Mouse (Mus musculus) liver, embryonic 12.5 days (tissue): ENCODE measurements around the gene Zdhhc21. TPM values are rescaled to one million over a fixed set of nuclear protein-coding genes. Genes with fewer than 3 reads are reported as not detected.

Source experiments
- ATAC-seq: fragments of 200-750 bp; cut with Nextera tagmentation; 2 replicates; pipeline ENCODE4 v1.8.0; 2017; ENCODE audit warnings: moderate number of reproducible peaks, mild to moderate bottlenecking, moderate library complexity
- H3K27ac ChIP-seq: fragments of 300-500 bp; sonication (generic); 2 replicates; pipeline ENCODE4 v1.5.1; 2016; ENCODE audit warnings: mild to moderate bottlenecking
- H3K27me3 ChIP-seq: fragments of 300-500 bp; sonication (generic); replicated peaks from 2 replicates; pipeline ENCODE4 v1.6.1; 2016; ENCODE audit warnings: mild to moderate bottlenecking, moderate library complexity
- H3K36me3 ChIP-seq: fragments of 300-500 bp; sonication (generic); 2 replicates; pipeline ENCODE4 v1.6.1; 2016; ENCODE audit warnings: mild to moderate bottlenecking, moderate library complexity
- H3K4me1 ChIP-seq: fragments of 300-500 bp; sonication (generic); 2 replicates; pipeline ENCODE4 v1.6.1; 2016
- H3K4me2 ChIP-seq: fragments of 300-500 bp; sonication (generic); 2 replicates; pipeline ENCODE4 v1.6.1; 2016; ENCODE audit warnings: mild to moderate bottlenecking, moderate library complexity
- H3K4me3 ChIP-seq: fragments of 300-500 bp; sonication (generic); 2 replicates; pipeline ENCODE4 v1.5.1; 2016; ENCODE audit warnings: mild to moderate bottlenecking, moderate library complexity
- H3K9ac ChIP-seq: fragments of 300-500 bp; sonication (generic); 2 replicates; pipeline ENCODE4 v1.6.1; 2016; ENCODE audit warnings: mild to moderate bottlenecking, moderate library complexity
- H3K9me3 ChIP-seq: fragments of 300-500 bp; sonication (generic); replicated peaks from 2 replicates; pipeline ENCODE4 v1.6.1; 2016; ENCODE audit warnings: mild to moderate bottlenecking, moderate library complexity
- WGBS: fragments of 180-500 bp; shearing (Covaris S2); methylation state at CpG from one replicate; pipeline ENCODE4 v1.1.7; 2016; ENCODE audit not compliant: insufficient replicate concordance; 5-methylcytosine and 5-hydroxymethylcytosine counted together
- polyA plus RNA-seq: library from polyadenylated mRNA; unstranded; fragments of >200 nt; fragmentation: Nextera tagmentation; extraction: Ambion mirVana; gene quantifications from 2 replicates; pipeline ENCODE4 v1.2.1, GENCODE M21; 2016

The Zdhhc21 gene
- polyA plus RNA-seq, result 7.4 and 8.1 TPM in 2 replicates

GRCm38 (mm10) chr4:82859131-82860125 lies at the start of gene Zdhhc21:
Zdhhc21 (minus strand) TSS chr4:82859958.
- H3K9ac ChIP-seq, result peak within 1 kb of the TSS; percentile 78
- no peaks in the 10 kb centered on the region for H3K9me3 ChIP-seq
- H3K27me3 ChIP-seq, result no peaks in the 10 kb centered on the region
- peaks cover 17% of the 10 kb centered on the region for H3K4me1 ChIP-seq
- H3K27ac ChIP-seq, result peak within 1 kb of the TSS; percentile 48; the same call in 1 of the 2 replicates
- peak within 1 kb of the TSS; percentile 78 for H3K4me3 ChIP-seq
- peak within 1 kb of the TSS; percentile 83 for H3K4me2 ChIP-seq
- 2% methylated on average over 68 of the region's 82 CpGs for WGBS
- ATAC-seq, result peak; percentile 84
- no peaks in the 10 kb centered on the region for H3K36me3 ChIP-seq

GRCm38 (mm10) chr4:82895227-82895626 lies 35.5 kb upstream of the Zdhhc21 start:
- Histone ChIP-seq H3K36me3 (no peaks in the 10 kb centered on the region), H3K9me3 (no peaks in the 10 kb centered on the region), H3K4me3 (no peak overlapping the region), H3K27ac (no peak overlapping the region), H3K4me1 (no peaks in the 10 kb centered on the region), H3K4me2 (no peak overlapping the region), H3K27me3 (no peaks in the 10 kb centered on the region), H3K9ac (no peak overlapping the region)
- ATAC-seq, result no peak
- 76% methylated on average over 10 of the region's 10 CpGs for WGBS

GRCm38 (mm10) chr4:82892247-82892646 lies 32.5 kb upstream of the Zdhhc21 start:
- WGBS, result 67% methylated on average over 5 of the region's 5 CpGs
- H3K27me3 ChIP-seq, result no peaks in the 10 kb centered on the region
- H3K4me1 ChIP-seq, result no peaks in the 10 kb centered on the region
- H3K9ac ChIP-seq, result no peak overlapping the region
- no peak for ATAC-seq
- no peak overlapping the region for H3K27ac ChIP-seq
- H3K4me2 ChIP-seq, result no peak overlapping the region
- H3K9me3 ChIP-seq, result no peaks in the 10 kb centered on the region
- H3K4me3 ChIP-seq, result no peak overlapping the region
- no peaks in the 10 kb centered on the region for H3K36me3 ChIP-seq

DNA sequence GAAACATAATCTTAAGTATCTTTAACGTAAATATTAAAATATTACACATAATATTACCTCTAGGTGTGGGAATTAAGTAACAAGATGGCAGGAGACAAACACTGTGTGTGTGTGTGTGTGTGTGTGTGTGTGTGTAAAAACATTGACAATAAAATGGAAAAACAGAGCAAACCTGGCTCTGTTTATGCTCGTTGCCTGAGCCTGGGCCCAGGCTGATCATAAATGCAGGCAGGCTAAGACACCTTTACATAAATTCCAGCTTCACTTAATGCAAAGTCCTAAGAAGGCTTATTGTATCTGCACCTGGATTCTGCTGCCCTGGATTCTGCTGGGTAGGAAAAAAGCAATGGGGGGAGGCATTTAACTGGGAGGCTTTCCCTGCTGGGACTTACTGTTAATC lies 31.8 kb upstream of the Zdhhc21 start:
- H3K36me3 ChIP-seq, result no peaks in the 10 kb centered on the region
- WGBS, result 72% methylated on average over 2 of the region's 2 CpGs
- no peak overlapping the region for H3K4me2 ChIP-seq
- no peaks in the 10 kb centered on the region for H3K9me3 ChIP-seq
- no peak overlapping the region for H3K27ac ChIP-seq
- no peaks in the 10 kb centered on the region for H3K27me3 ChIP-seq
- no peak overlapping the region for H3K4me3 ChIP-seq
- no peaks in the 10 kb centered on the region for H3K4me1 ChIP-seq
- no peak overlapping the region for H3K9ac ChIP-seq
- ATAC-seq, result no peak

- no peak overlapping the region for H3K4me2 ChIP-seq
- H3K4me3 ChIP-seq, result no peak overlapping the region
- no peak overlapping the region for H3K9ac ChIP-seq
- H3K9me3 ChIP-seq, result no peaks in the 10 kb centered on the region
- H3K27me3 ChIP-seq, result no peaks in the 10 kb centered on the region
- H3K36me3 ChIP-seq, result no peaks in the 10 kb centered on the region
- H3K27ac ChIP-seq, result no peak overlapping the region
- no peaks in the 10 kb centered on the region for H3K4me1 ChIP-seq
- WGBS, result 77% methylated on average over 7 of the region's 7 CpGs
- no peak for ATAC-seq
Observed at GRCm38 (mm10) chr4:82891049-82891448, 31.3 kb upstream of the Zdhhc21 start.

GRCm38 (mm10) chr4:82890585-82890984 lies 30.8 kb upstream of the Zdhhc21 start:
- Histone ChIP-seq H3K27me3 (no peaks in the 10 kb centered on the region), H3K9me3 (no peaks in the 10 kb centered on the region), H3K4me1 (no peaks in the 10 kb centered on the region), H3K4me2 (no peak overlapping the region), H3K36me3 (no peaks in the 10 kb centered on the region), H3K4me3 (no peak overlapping the region), H3K27ac (no peak overlapping the region), H3K9ac (no peak overlapping the region)
- 74% methylated on average over 4 of the region's 4 CpGs for WGBS
- no peak for ATAC-seq

GRCm38 (mm10) chr4:82886148-82886547 lies 26.4 kb upstream of the Zdhhc21 start:
- no peak overlapping the region for H3K4me2 ChIP-seq
- H3K36me3 ChIP-seq, result no peaks in the 10 kb centered on the region
- no peak overlapping the region for H3K4me3 ChIP-seq
- no peaks in the 10 kb centered on the region for H3K4me1 ChIP-seq
- 45% methylated on average over 2 of the region's 2 CpGs for WGBS
- H3K27me3 ChIP-seq, result no peaks in the 10 kb centered on the region
- no peak for ATAC-seq
- H3K9ac ChIP-seq, result no peak overlapping the region
- no peak overlapping the region for H3K27ac ChIP-seq
- no peaks in the 10 kb centered on the region for H3K9me3 ChIP-seq

DNA sequence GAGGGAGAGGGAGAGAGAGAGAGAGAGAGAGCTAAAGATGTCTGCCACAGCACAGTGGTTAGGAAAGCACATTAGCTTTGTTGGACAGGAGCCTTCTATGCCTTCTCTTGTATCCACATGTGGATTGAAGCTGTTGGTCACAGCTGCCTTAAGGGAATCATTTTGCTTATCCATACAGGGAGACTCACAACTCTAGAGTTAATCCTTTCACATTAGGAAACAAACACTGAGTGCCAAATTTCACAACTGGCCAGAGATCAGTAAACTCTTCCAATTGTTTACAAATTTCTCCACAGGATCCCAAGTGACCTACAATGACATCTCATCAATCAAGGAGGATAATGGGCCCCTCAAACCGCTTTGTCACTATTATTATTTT lies 25.8 kb upstream of the Zdhhc21 start:
- no peak for ATAC-seq
- Histone ChIP-seq H3K27ac (no peak overlapping the region), H3K4me1 (no peaks in the 10 kb centered on the region), H3K9ac (no peak overlapping the region), H3K36me3 (no peaks in the 10 kb centered on the region), H3K27me3 (no peaks in the 10 kb centered on the region), H3K4me3 (no peak overlapping the region), H3K4me2 (no peak overlapping the region), H3K9me3 (no peaks in the 10 kb centered on the region)
- 42% methylated on average over 1 of the region's 1 CpGs for WGBS

DNA sequence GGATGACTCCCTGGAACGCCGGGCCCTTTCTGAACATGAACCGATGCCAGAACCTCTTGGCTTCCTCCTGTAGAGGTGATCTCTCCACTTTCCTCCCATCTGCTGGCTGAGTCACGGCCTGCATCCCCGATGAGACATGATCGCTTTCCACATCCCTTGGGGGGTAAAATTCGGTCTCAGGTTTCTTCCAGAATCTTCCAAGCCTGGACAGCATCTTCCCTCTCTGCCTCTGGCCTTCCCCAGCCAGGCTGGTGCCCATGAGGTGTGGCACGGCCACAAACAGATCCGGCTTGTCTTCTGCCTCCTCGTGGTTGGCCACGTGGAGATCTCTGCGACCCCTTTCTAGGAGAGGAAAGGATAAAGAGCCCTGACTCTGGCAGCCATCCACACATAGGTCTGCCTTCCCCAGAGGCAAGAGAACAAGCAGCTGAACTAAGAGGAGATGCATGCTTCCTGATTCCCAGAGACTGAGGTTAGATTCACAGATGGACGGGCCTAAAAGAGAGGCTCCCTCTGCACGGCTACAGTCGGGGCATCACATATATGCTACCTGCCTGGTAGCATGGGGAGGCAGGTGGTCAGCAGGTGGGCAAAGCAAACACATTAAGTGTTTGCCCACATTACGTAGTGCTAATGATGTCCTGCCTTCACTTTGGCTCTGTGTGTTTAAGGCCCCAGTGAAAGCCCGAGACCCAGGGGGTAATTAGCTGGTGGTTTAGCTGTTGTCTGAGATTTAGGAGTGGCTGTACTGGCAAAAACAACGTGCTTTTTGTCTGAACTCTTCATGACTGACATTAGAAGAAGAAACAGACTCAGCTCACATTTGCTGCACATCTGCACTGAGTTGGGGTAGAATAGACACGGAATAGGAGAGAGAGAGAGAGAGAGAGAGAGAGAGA lies 25.1 kb upstream of the Zdhhc21 start, which contains the start of gene Cer1:
Gene Cer1 (minus strand): TSS at position 513 of the 899 bp plus-strand sequence.
- WGBS, result 65% methylated on average over 18 of the region's 19 CpGs
- no peak within 1 kb of the TSS for H3K27ac ChIP-seq
- H3K9ac ChIP-seq, result no peak within 1 kb of the TSS
- H3K4me1 ChIP-seq, result no peaks in the 10 kb centered on the region
- ATAC-seq, result no peak
- H3K36me3 ChIP-seq, result no peaks in the 10 kb centered on the region
- no peaks in the 10 kb centered on the region for H3K9me3 ChIP-seq
- no peaks in the 10 kb centered on the region for H3K27me3 ChIP-seq
- H3K4me3 ChIP-seq, result no peak within 1 kb of the TSS
- H3K4me2 ChIP-seq, result no peak within 1 kb of the TSS

DNA sequence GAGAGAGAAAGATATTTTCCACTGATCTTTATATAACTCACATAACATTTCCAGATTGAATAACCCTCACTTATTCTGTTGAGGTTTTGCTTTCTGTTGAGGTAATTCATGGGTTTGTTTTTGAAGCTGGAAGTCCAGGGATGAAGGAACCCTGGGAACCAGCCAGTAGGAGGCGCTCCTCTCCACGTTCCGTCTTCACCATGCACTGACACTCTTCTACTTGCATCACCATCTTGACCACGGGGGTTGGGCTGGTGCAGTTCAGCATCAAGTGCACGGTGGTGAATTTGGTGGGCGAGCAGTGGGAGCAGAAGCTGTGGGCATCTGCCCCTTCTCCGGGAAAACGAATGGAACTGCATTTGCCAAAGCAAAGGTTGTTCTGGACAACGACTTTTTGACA lies 22.7 kb upstream of the Zdhhc21 start:
- Histone ChIP-seq H3K4me2 (no peak overlapping the region), H3K27me3 (no peaks in the 10 kb centered on the region), H3K27ac (no peak overlapping the region), H3K4me1 (no peaks in the 10 kb centered on the region), H3K9me3 (no peaks in the 10 kb centered on the region), H3K36me3 (no peaks in the 10 kb centered on the region), H3K4me3 (no peak overlapping the region), H3K9ac (no peak overlapping the region)
- no peak for ATAC-seq
- WGBS, result 71% methylated on average over 9 of the region's 9 CpGs

- Histone ChIP-seq H3K27me3 (no peaks in the 10 kb centered on the region), H3K4me2 (no peak overlapping the region), H3K27ac (no peak overlapping the region), H3K36me3 (no peaks in the 10 kb centered on the region), H3K4me3 (no peak overlapping the region), H3K9me3 (no peaks in the 10 kb centered on the region), H3K9ac (no peak overlapping the region), H3K4me1 (no peaks in the 10 kb centered on the region)
- no peak for ATAC-seq
- WGBS, result 61% methylated on average over 3 of the region's 3 CpGs
Observed at GRCm38 (mm10) chr4:82881366-82881765, 21.6 kb upstream of the Zdhhc21 start.

- Histone ChIP-seq H3K4me2 (no peak overlapping the region), H3K36me3 (no peaks in the 10 kb centered on the region), H3K9me3 (no peaks in the 10 kb centered on the region), H3K27me3 (no peaks in the 10 kb centered on the region), H3K9ac (no peak overlapping the region), H3K4me1 (no peaks in the 10 kb centered on the region), H3K27ac (no peak overlapping the region), H3K4me3 (no peak overlapping the region)
- 62% methylated on average over 2 of the region's 2 CpGs for WGBS
- no peak for ATAC-seq
Observed at GRCm38 (mm10) chr4:82880243-82880642, 20.5 kb upstream of the Zdhhc21 start.
